In genomic region chr4:32160815-32161214, GRCm38 (mm10) we compare ENCODE assay signal across 15 mouse cellular contexts.
DNase-seq lines count a peak whose midpoint lies in the region; ATAC-seq and TF ChIP-seq lines count a peak whose summit lies in the region.
"Had no signal": no experiment of that assay in that cellular context is flagged by ENCODE, and none has a peak within 500 bp of the region (broad histone marks: within the 10 kb centered on the region; RNA-seq: fewer than 3 reads in every experiment).

No protein-coding gene starts in this region.

- peak; percentile 47 for ATAC-seq in activated CD4-positive, CD25-positive, alpha-beta regulatory T cell, adult 4 months
- peak; percentile 76 for ATAC-seq in megakaryocyte progenitor cell, adult 5-6 weeks (replicated peaks; ENCODE audit: poor library complexity)

- no peak overlapping the region for H3K27ac ChIP-seq in heart, adult 2 months
- H3K27ac ChIP-seq: forebrain, embryonic 13.5 days had no signal

- H3K79me2 ChIP-seq in heart, adult 2 months (replicated peaks; ENCODE audit: control insufficient read depth, insufficient read depth, low read length) = no peaks in the 10 kb centered on the region

- no peaks in the 10 kb centered on the region for H3K36me3 ChIP-seq in heart, adult 2 months (ENCODE audit: control insufficient read depth, insufficient read depth, low read length)
- H3K36me3 ChIP-seq: embryonic facial prominence, embryonic 10.5 days had no signal

- H3K4me1 ChIP-seq in heart, adult 2 months (ENCODE audit: control insufficient read depth, insufficient read depth, low read length) = no peaks in the 10 kb centered on the region

- no peaks in the 10 kb centered on the region for H3K27me3 ChIP-seq in heart, adult 2 months (ENCODE audit: control insufficient read depth, insufficient read depth, low read length)
- H3K27me3 ChIP-seq: forebrain, embryonic 13.5 days had no signal

- no peak for TF ChIP-seq POLR2A in heart, adult 2 months (IDR thresholded peaks at IDR 0.05; ENCODE audit: insufficient read depth, low read depth, low read length)

- no peak for TF ChIP-seq EP300 in heart, adult 2 months (IDR thresholded peaks at IDR 0.05; ENCODE audit: insufficient read depth, low read depth, low read length)

- H3K9ac ChIP-seq in heart, adult 2 months (ENCODE audit: low read depth, low read length) = no peak overlapping the region
- H3K9ac ChIP-seq: forebrain, embryonic 13.5 days had no signal

- TF ChIP-seq CTCF in heart, adult 2 months (IDR thresholded peaks at IDR 0.05) = no peak

- intact Hi-C loops in heart, adult 2 months (cut with DNase I) = no loop called here

- peak; percentile 26 to 32 for DNase-seq in spleen, adult 18-20 months
- DNase-seq in spleen, adult 12 weeks (ENCODE audit: low spot score) = no peak
- DNase-seq in thymus, postnatal 4 days = peak; percentile 42
- DNase-seq in layer of hippocampus, adult 9-11 months = no peak
- DNase-seq in heart, adult 2 months = no peak
- DNase-seq: adrenal gland, postnatal 14 days; cerebellum, adult 11 months; gastrocnemius, postnatal 14 days; heart, postnatal 14 days; kidney, adult 11 months; right cerebral cortex, postnatal 25 days had no signal

- 40% methylated on average over 2 of the region's 2 CpGs for WGBS in heart, adult 2 months

- no peak overlapping the region for H3K4me3 ChIP-seq in heart, adult 2 months
- H3K4me3 ChIP-seq: embryonic facial prominence, embryonic 10.5 days; forebrain, embryonic 13.5 days had no signal

Comparison
In these comparisons a context has a peak if more than half of its experiments do, and no peak if none do; other contexts are left out.
1. DNase-seq: peak in spleen, adult 18-20 months (2 of 2) and thymus, postnatal 4 days (single experiment); none in spleen, adult 12 weeks (single experiment), layer of hippocampus, adult 9-11 months (single experiment) and heart, adult 2 months (0 of 2).